ENCODE assay signal across 25 mouse cellular contexts in genomic region chr11:88363481-88363880, GRCm38 (mm10).
"Had no signal": no experiment of that assay in that cellular context is flagged by ENCODE, and none has a peak within 500 bp of the region (broad histone marks: within the 10 kb centered on the region; RNA-seq: fewer than 3 reads in every experiment).

No protein-coding gene starts in this region.

- ATAC-seq: forebrain, embryonic 16.5 days; hindbrain, embryonic 16.5 days; inflammation-experienced regulatory T-cells, adult 6 months; intestine, embryonic 15.5 days; intestine, postnatal 0 days had no signal

- H3K9me3 ChIP-seq: heart, embryonic 10.5 days; heart, embryonic 12.5 days; hindbrain, embryonic 10.5 days; hindbrain, embryonic 12.5 days; intestine, embryonic 15.5 days; kidney, embryonic 15.5 days; limb, embryonic 10.5 days; limb, embryonic 12.5 days had no signal

- DNase-seq: gastrocnemius, adult 2 months; gastrocnemius, postnatal 10 days; gastrocnemius, postnatal 25 days; heart, adult 18-20 months; heart, postnatal 10 days; heart, postnatal 4 days; kidney, adult 18-20 months; kidney, adult 8-10 months; kidney, postnatal 14 days; kidney, postnatal 4 days had no signal

- H3K36me3 ChIP-seq: intestine, embryonic 15.5 days had no signal

- H3K4me2 ChIP-seq: heart, embryonic 12.5 days; hindbrain, embryonic 12.5 days; hindbrain, embryonic 14.5 days; intestine, embryonic 15.5 days; kidney, embryonic 15.5 days; limb, embryonic 12.5 days had no signal

- H3K9ac ChIP-seq: heart, embryonic 12.5 days; hindbrain, embryonic 12.5 days; hindbrain, embryonic 14.5 days; intestine, embryonic 15.5 days; kidney, embryonic 15.5 days; limb, embryonic 12.5 days had no signal

- H3K4me1 ChIP-seq: intestine, embryonic 15.5 days; limb, embryonic 12.5 days had no signal

- H3K27ac ChIP-seq: gastrocnemius, adult 2 months; heart, embryonic 10.5 days; hindbrain, embryonic 10.5 days; hindbrain, embryonic 12.5 days; hindbrain, embryonic 14.5 days; intestine, embryonic 15.5 days; kidney, embryonic 15.5 days; layer of hippocampus, adult 2 months; left cerebral cortex, adult 2 months; limb, embryonic 10.5 days; limb, embryonic 12.5 days had no signal

- H3K27me3 ChIP-seq: heart, embryonic 12.5 days; hindbrain, embryonic 12.5 days; intestine, embryonic 15.5 days; kidney, embryonic 15.5 days; limb, embryonic 12.5 days had no signal

- H3K4me3 ChIP-seq: gastrocnemius, adult 2 months; heart, embryonic 10.5 days; heart, embryonic 12.5 days; hindbrain, embryonic 10.5 days; hindbrain, embryonic 12.5 days; intestine, embryonic 15.5 days; kidney, embryonic 15.5 days; layer of hippocampus, adult 2 months; left cerebral cortex, adult 2 months; limb, embryonic 10.5 days; limb, embryonic 12.5 days had no signal
